Mouse (Mus musculus): Measurements from ENCODE around the gene Dpp9. TPM values are rescaled to one million over a fixed set of nuclear protein-coding genes. Genes with fewer than 3 reads are reported as not detected.

Dpp9 gene
- polyA plus RNA-seq, 1 experiment from 2014 or later = 42.5 TPM

DNA sequence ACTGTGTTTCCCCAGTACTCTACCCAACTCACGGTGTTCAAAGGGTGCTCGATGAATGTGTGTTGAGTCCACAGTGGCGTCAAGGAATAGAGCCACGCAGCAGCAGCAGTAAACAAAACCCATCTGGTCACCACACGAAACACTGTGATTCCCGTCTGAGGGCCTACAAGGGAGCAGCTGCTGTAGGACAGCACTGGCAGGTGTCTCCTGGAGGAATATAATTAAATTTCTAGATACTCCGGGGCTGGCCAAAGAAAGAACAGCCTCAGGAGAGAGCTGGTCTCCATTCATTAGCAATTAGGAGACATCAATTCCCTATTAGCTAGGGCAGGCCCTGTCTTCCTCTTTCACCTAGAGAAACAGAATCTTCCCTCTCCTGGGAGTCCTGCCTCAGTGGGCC is 26.9 kb upstream of the Dpp9 start:
- DNase-seq (ENCODE audit: low spot score) (no peak), ATAC-seq (ENCODE audit: insufficient read depth, low FRiP score, low TSS enrichment) (no peak)
- no peak overlapping the region for H3K4me3 ChIP-seq (ENCODE audit: low read depth, low read length)
- H3K27me3 ChIP-seq (ENCODE audit: control insufficient read depth, insufficient read depth, low read length) = no peaks in the 10 kb centered on the region
- H3K9me3 ChIP-seq (ENCODE audit: control insufficient read depth, low read length) = no peaks in the 10 kb centered on the region
- no peaks in the 10 kb centered on the region for H3K36me3 ChIP-seq (ENCODE audit: control insufficient read depth, insufficient read depth, low read length)
- no peak overlapping the region for H3K9ac ChIP-seq (ENCODE audit: low read length)
- WGBS = 63% methylated on average over 7 of the region's 7 CpGs
- H3K27ac ChIP-seq (ENCODE audit: low read depth, low read length) = no peak overlapping the region
- H3K4me2 ChIP-seq (ENCODE audit: low read depth) = no peak overlapping the region
- H3K4me1 ChIP-seq (ENCODE audit: control insufficient read depth, insufficient read depth, low read length) = no peaks in the 10 kb centered on the region; the same call in 1 of the 2 replicates

DNA sequence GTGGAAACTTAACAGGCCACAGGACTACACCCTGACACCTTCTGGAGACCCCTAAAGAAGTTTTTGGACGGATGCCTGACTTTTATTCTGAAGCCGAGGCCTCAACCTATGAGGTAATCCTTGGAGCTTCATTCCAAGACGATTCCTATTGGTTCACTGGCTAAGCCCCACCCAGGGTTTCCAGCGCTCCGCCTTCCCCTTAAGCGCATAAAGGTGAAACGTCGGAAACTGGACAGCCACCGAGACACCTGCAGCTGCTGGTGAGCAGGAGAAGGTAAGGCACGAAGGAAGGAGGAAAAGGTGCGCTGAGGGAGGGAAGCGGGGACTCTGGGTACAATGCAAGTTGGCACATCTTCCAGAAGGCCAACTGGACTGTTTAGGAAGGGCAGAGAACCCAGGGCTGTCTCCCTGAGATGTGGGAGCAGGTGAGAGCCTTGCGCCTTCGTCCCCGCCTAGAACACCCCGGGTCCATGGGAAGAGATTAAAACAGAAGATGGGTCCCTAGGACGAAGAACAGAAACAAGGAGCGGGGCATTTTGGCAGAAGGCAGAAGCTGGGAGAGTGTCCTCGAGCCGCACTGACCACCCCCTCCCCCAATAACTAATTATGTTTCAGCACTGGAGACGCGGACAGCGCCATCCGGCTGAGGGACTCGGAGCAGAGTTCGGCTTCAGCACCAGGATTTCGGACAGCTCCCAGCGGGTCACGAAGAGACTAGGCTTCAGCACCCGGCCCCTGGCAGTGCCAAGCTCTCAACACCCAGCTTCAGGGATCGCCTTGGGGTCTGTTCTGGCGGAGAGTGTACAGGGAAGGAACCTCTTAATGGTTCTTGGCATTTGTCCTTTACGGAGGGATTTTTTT is 23.1 kb upstream of the Dpp9 start:
- peak; percentile 55; the same call in 1 of the 2 replicates for ATAC-seq (ENCODE audit: insufficient read depth, low FRiP score, low TSS enrichment)
- WGBS = 2% methylated on average over 33 of the region's 33 CpGs
- Histone ChIP-seq H3K27ac (ENCODE audit: low read depth, low read length) (no peak overlapping the region), H3K4me3 (ENCODE audit: low read depth, low read length) (peak overlapping the region; percentile 32), H3K9ac (ENCODE audit: low read length) (peak overlapping the region; percentile 26; the same call in 1 of the 2 replicates), H3K4me1 (ENCODE audit: control insufficient read depth, insufficient read depth, low read length) (no peaks in the 10 kb centered on the region), H3K27me3 (ENCODE audit: control insufficient read depth, insufficient read depth, low read length) (no peaks in the 10 kb centered on the region), H3K36me3 (ENCODE audit: control insufficient read depth, insufficient read depth, low read length) (no peaks in the 10 kb centered on the region), H3K9me3 (ENCODE audit: control insufficient read depth, low read length) (no peaks in the 10 kb centered on the region), H3K4me2 (ENCODE audit: low read depth) (peak overlapping the region; percentile 39)
- DNase-seq (ENCODE audit: low spot score) = peak; percentile 89

DNA sequence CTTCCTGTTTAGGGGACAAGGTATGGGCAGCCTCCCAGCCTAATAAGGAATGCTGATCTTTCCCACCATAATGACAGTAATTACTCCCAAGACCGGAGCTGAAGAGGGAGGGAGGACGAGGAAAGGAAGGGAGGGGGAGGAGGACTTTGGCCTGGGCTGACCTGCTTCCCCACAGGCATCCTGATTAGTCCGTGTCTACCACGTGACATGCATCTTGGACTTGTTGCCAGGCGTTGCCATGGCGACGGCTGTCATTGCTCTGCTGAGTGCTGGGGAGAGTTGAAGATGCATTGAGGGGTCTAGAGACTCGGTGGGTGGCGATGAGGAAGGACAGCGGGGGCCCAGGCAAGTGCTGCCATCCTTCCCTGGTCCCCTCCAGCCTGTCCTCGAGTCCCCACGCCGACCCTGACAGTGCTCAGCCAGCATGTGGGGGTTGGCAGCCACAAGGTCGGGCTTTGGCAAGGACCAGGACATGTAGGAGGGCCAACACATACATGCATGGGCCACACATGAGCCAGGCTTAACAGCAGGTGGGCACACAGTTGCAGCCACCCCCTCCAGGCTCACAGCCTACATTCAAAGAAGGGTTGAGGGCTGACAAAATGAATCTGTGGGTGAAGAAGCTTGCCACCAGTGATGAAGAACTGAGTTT is 15.2 kb upstream of the Dpp9 start:
- Histone ChIP-seq H3K4me3 (ENCODE audit: low read depth, low read length) (no peak overlapping the region), H3K27me3 (ENCODE audit: control insufficient read depth, insufficient read depth, low read length) (no peaks in the 10 kb centered on the region), H3K9me3 (ENCODE audit: control insufficient read depth, low read length) (no peaks in the 10 kb centered on the region), H3K27ac (ENCODE audit: low read depth, low read length) (no peak overlapping the region), H3K4me1 (ENCODE audit: control insufficient read depth, insufficient read depth, low read length) (peaks cover 4% of the 10 kb centered on the region; the same call in 1 of the 2 replicates), H3K9ac (ENCODE audit: low read length) (no peak overlapping the region), H3K4me2 (ENCODE audit: low read depth) (no peak overlapping the region), H3K36me3 (ENCODE audit: control insufficient read depth, insufficient read depth, low read length) (no peaks in the 10 kb centered on the region)
- WGBS = 2% methylated on average over 14 of the region's 14 CpGs
- peak; percentile 93 for ATAC-seq (ENCODE audit: insufficient read depth, low FRiP score, low TSS enrichment)
- DNase-seq (ENCODE audit: low spot score) = peak; percentile 83

DNA sequence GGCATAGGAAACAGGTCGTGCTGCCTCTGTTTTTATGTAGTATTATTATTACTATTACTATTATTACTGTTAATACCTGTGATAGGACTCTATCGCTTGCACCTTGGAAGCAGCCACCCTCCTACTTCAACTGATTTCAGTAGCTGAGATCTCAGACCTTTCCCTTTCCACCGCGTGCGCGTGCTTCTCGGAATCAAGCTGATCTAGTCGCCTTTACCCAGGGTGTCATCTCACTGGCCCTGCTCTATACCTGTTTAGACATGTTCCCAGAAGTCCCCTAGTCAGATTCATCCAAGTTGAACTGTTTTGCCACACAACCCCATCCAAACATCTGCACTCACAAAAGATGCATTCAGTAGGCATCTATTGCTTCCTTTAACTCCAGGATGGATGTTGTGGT is 14.7 kb upstream of the Dpp9 start:
- no peak overlapping the region for H3K9ac ChIP-seq (ENCODE audit: low read length)
- H3K27me3 ChIP-seq (ENCODE audit: control insufficient read depth, insufficient read depth, low read length) = no peaks in the 10 kb centered on the region
- DNase-seq (ENCODE audit: low spot score) (no peak), ATAC-seq (ENCODE audit: insufficient read depth, low FRiP score, low TSS enrichment) (peak; percentile 22; the same call in 1 of the 2 replicates)
- H3K4me3 ChIP-seq (ENCODE audit: low read depth, low read length) = no peak overlapping the region
- no peaks in the 10 kb centered on the region for H3K9me3 ChIP-seq (ENCODE audit: control insufficient read depth, low read length)
- 53% methylated on average over 8 of the region's 8 CpGs for WGBS
- H3K4me1 ChIP-seq (ENCODE audit: control insufficient read depth, insufficient read depth, low read length) = peaks cover 4% of the 10 kb centered on the region; the same call in 1 of the 2 replicates
- H3K36me3 ChIP-seq (ENCODE audit: control insufficient read depth, insufficient read depth, low read length) = no peaks in the 10 kb centered on the region
- H3K27ac ChIP-seq (ENCODE audit: low read depth, low read length) = no peak overlapping the region
- H3K4me2 ChIP-seq (ENCODE audit: low read depth) = no peak overlapping the region

DNA sequence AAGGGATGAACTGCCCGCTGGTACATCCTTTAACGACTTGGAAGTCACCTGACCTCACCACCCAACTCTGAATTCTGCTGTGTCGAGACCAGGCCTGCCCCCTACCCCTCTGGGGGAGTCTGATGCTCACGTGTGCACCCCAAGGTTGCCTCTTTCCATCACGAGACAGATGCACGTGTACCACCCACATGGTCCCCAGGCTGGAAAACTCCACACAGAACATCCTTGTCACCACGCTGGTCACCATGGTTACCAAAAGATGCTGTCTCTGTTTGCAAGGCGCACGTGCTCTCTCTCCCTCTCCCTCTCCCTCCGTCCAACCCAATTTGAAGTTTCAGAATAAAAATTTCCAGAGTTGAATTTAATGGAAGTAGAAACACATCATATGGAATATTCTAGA is 11.2 kb upstream of the Dpp9 start:
- 70% methylated on average over 10 of the region's 10 CpGs for WGBS
- H3K36me3 ChIP-seq (ENCODE audit: control insufficient read depth, insufficient read depth, low read length) = no peaks in the 10 kb centered on the region
- H3K27me3 ChIP-seq (ENCODE audit: control insufficient read depth, insufficient read depth, low read length) = no peaks in the 10 kb centered on the region
- H3K27ac ChIP-seq (ENCODE audit: low read depth, low read length) = no peak overlapping the region
- ATAC-seq (ENCODE audit: insufficient read depth, low FRiP score, low TSS enrichment) = no peak
- H3K9me3 ChIP-seq (ENCODE audit: control insufficient read depth, low read length) = no peaks in the 10 kb centered on the region
- H3K4me3 ChIP-seq (ENCODE audit: low read depth, low read length) = no peak overlapping the region
- no peak overlapping the region for H3K4me2 ChIP-seq (ENCODE audit: low read depth)
- no peak for DNase-seq (ENCODE audit: low spot score)
- no peak overlapping the region for H3K9ac ChIP-seq (ENCODE audit: low read length)
- peaks cover 4% of the 10 kb centered on the region; the same call in 1 of the 2 replicates for H3K4me1 ChIP-seq (ENCODE audit: control insufficient read depth, insufficient read depth, low read length)

DNA sequence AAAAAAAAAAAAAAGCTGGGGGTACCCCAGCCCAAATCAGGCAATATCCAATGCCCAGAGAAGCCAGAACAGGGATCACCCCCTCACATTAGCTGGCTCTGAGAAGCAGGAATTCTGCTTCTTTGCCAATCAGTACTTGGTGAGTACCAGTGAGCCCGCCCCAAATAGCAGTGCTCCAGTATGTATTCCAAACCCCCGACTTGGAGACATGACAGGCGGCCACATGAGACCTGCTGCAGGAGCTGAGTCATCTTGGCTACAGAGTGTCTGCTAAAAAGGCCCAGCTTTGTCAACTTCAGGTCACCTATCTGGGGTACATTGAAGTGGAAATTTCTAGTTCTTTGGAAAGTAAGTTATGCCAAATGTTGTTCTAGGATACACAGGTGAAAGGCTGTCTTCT is 7.9 kb upstream of the Dpp9 start:
- no peaks in the 10 kb centered on the region for H3K27me3 ChIP-seq (ENCODE audit: control insufficient read depth, insufficient read depth, low read length)
- no peak overlapping the region for H3K27ac ChIP-seq (ENCODE audit: low read depth, low read length)
- H3K4me2 ChIP-seq (ENCODE audit: low read depth) = no peak overlapping the region
- H3K4me1 ChIP-seq (ENCODE audit: control insufficient read depth, insufficient read depth, low read length) = no peaks in the 10 kb centered on the region
- no peak for DNase-seq (ENCODE audit: low spot score)
- no peaks in the 10 kb centered on the region for H3K36me3 ChIP-seq (ENCODE audit: control insufficient read depth, insufficient read depth, low read length)
- no peak for ATAC-seq (ENCODE audit: insufficient read depth, low FRiP score, low TSS enrichment)
- 73% methylated on average over 3 of the region's 3 CpGs for WGBS
- H3K9me3 ChIP-seq (ENCODE audit: control insufficient read depth, low read length) = no peaks in the 10 kb centered on the region
- no peak overlapping the region for H3K4me3 ChIP-seq (ENCODE audit: low read depth, low read length)
- H3K9ac ChIP-seq (ENCODE audit: low read length) = no peak overlapping the region

DNA sequence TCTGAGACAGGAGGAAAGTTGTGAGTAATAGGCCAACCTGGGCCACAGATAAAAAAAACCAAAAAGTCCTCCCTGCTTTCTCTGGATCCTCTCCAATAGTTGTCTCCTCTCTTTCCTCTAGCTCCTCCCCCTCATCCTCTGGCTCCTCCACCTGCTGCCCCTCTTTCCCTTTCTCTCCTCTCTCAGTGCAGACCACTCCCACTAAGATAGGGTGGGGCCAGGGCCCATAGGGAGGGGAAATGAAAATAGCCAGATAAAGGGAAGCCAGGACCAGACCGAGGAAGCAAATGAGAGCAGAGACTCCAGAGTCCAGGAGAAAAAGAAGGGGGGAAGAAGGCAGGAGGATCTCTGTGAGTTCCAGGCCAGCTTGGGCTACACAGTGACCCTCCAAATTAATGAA is 6.2 kb upstream of the Dpp9 start:
- H3K4me2 ChIP-seq (ENCODE audit: low read depth) = no peak overlapping the region
- H3K4me3 ChIP-seq (ENCODE audit: low read depth, low read length) = no peak overlapping the region
- 41% methylated on average over 1 of the region's 1 CpGs for WGBS
- H3K9ac ChIP-seq (ENCODE audit: low read length) = no peak overlapping the region
- no peak for DNase-seq (ENCODE audit: low spot score)
- no peaks in the 10 kb centered on the region for H3K4me1 ChIP-seq (ENCODE audit: control insufficient read depth, insufficient read depth, low read length)
- no peak for ATAC-seq (ENCODE audit: insufficient read depth, low FRiP score, low TSS enrichment)
- H3K36me3 ChIP-seq (ENCODE audit: control insufficient read depth, insufficient read depth, low read length) = no peaks in the 10 kb centered on the region
- no peaks in the 10 kb centered on the region for H3K9me3 ChIP-seq (ENCODE audit: control insufficient read depth, low read length)
- no peaks in the 10 kb centered on the region for H3K27me3 ChIP-seq (ENCODE audit: control insufficient read depth, insufficient read depth, low read length)
- H3K27ac ChIP-seq (ENCODE audit: low read depth, low read length) = no peak overlapping the region

DNA sequence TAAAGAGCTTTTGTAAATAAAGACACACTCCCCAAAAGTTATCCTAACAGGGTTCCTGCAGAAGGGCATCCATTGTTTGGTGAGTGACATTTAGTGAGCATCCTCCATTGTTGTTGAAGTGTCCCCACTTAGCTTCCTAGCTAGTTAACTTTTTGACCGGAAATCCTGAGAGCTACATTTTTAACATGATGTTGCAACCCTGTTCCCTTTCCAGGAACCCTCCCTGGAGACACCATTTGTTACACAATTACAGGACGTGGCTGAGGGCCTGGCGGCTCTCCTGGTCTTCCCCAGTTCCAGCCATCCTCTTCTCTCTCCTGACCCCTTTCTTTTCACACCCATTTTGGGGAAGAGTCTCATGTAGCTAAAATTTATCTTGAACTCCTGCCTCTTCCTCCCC is 1.1 kb upstream of the Dpp9 start:
- WGBS = 63% methylated on average over 3 of the region's 3 CpGs
- no peak overlapping the region for H3K27ac ChIP-seq (ENCODE audit: low read depth, low read length)
- no peaks in the 10 kb centered on the region for H3K27me3 ChIP-seq (ENCODE audit: control insufficient read depth, insufficient read depth, low read length)
- H3K36me3 ChIP-seq (ENCODE audit: control insufficient read depth, insufficient read depth, low read length) = no peaks in the 10 kb centered on the region
- ATAC-seq (ENCODE audit: insufficient read depth, low FRiP score, low TSS enrichment) (no peak), DNase-seq (ENCODE audit: low spot score) (no peak)
- no peaks in the 10 kb centered on the region for H3K9me3 ChIP-seq (ENCODE audit: control insufficient read depth, low read length)
- no peak overlapping the region for H3K4me2 ChIP-seq (ENCODE audit: low read depth)
- no peak overlapping the region for H3K4me3 ChIP-seq (ENCODE audit: low read depth, low read length)
- no peak overlapping the region for H3K9ac ChIP-seq (ENCODE audit: low read length)
- H3K4me1 ChIP-seq (ENCODE audit: control insufficient read depth, insufficient read depth, low read length) = peaks cover 12% of the 10 kb centered on the region

Measured in neural tube, embryonic 11.5 days (tissue).